Mouse (Mus musculus) lung, postnatal 0 days (tissue): ENCODE data around the gene Pla2g2d. TPM values are rescaled to one million over a fixed set of nuclear protein-coding genes. Genes with fewer than 3 reads are reported as not detected.

Source experiments
- ATAC-seq: fragments of 200-750 bp; cut with Nextera tagmentation; 2 replicates; pipeline ENCODE4 v1.8.0; 2017; ENCODE audit warnings: moderate library complexity
- DNase-seq: peaks from one replicate; pipeline ENCODE4 v3.0.0-alpha.2; 2016; ENCODE audit warnings: low spot score
- H3K27ac ChIP-seq: fragments of 300-500 bp; sonication (generic); 2 replicates; pipeline ENCODE4 v1.5.1; 2014; ENCODE audit warnings: antibody characterized with exemption, mild to moderate bottlenecking, low read length, mixed read lengths
- H3K27me3 ChIP-seq: fragments of 300-500 bp; sonication (generic); replicated peaks from 2 replicates; pipeline ENCODE4 v1.6.1; 2014; ENCODE audit warnings: low read length, mixed read lengths; ENCODE audit not compliant: insufficient read depth
- H3K36me3 ChIP-seq: fragments of 300-500 bp; sonication (generic); 2 replicates; pipeline ENCODE4 v1.6.1; 2014; ENCODE audit warnings: low read length, mixed read lengths; ENCODE audit not compliant: insufficient read depth
- H3K4me1 ChIP-seq: fragments of 300-500 bp; sonication (generic); 2 replicates; pipeline ENCODE4 v1.6.1; 2014; ENCODE audit warnings: antibody characterized with exemption, low read depth, low read length, mixed read lengths; ENCODE audit not compliant: insufficient read depth
- H3K4me2 ChIP-seq: fragments of 300-500 bp; sonication (generic); replicated peaks from 2 replicates; pipeline ENCODE4 v1.6.1; 2014; ENCODE audit warnings: low read depth, mild to moderate bottlenecking, low read length, moderate library complexity, mixed read lengths
- H3K4me3 ChIP-seq: fragments of 300-500 bp; sonication (generic); 2 replicates; pipeline ENCODE4 v1.5.1; 2014; ENCODE audit warnings: low read depth, low read length
- H3K9ac ChIP-seq: fragments of 300-500 bp; sonication (generic); replicated peaks from 2 replicates; pipeline ENCODE4 v1.6.1; 2014; ENCODE audit warnings: low read depth, mild to moderate bottlenecking
- H3K9me3 ChIP-seq: fragments of 300-500 bp; sonication (generic); 2 replicates; pipeline ENCODE4 v1.6.1; 2016; ENCODE audit warnings: low read length, mixed read lengths
- CTCF ChIP-seq: IDR thresholded peaks from 2 replicates; pipeline ENCODE4 v1.5.1; 2016; ENCODE audit warnings: antibody characterized with exemption, mild to moderate bottlenecking
- EP300 ChIP-seq: IDR thresholded peaks from 2 replicates; pipeline ENCODE4 v1.6.1; 2016; ENCODE audit warnings: antibody characterized with exemption, mild to moderate bottlenecking, control low read depth
- WGBS: fragments of 180-500 bp; shearing (Covaris S2); extraction: QIAGEN DNeasy Blood & Tissue Kit; methylation state at CpG from one replicate; pipeline ENCODE4 v1.1.7; 2014; 5-methylcytosine and 5-hydroxymethylcytosine counted together
- polyA plus RNA-seq: library from polyadenylated mRNA; unstranded; fragments of >200 nt; fragmentation: Nextera tagmentation; extraction: Ambion mirVana; gene quantifications from 2 replicates; pipeline ENCODE4 v1.2.1, GENCODE M21; 2015

Gene Pla2g2d
- polyA plus RNA-seq, 1 experiment from 2014 or later, result not detected

DNA sequence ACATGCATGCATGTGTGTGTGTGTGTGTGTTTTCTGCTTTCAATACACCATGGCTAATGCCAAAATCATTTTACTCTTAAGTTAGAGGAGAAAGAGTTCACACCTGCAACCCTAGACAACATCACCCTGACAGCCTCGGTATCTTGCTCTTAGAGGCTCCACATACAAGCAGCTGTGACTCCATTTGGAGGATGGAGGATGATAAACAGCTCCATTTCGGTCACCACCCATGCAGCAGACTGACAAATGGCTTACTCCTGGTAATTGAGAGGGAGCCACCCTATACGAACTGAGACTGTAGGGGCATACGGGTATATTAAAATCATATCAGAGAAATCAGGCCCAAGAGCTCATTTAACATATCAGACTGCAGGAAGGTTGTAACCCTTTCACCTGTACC lies 12.8 kb downstream of the Pla2g2d start:
- WGBS, result 64% methylated on average over 4 of the region's 4 CpGs
- DNase-seq, result no peak

DNA sequence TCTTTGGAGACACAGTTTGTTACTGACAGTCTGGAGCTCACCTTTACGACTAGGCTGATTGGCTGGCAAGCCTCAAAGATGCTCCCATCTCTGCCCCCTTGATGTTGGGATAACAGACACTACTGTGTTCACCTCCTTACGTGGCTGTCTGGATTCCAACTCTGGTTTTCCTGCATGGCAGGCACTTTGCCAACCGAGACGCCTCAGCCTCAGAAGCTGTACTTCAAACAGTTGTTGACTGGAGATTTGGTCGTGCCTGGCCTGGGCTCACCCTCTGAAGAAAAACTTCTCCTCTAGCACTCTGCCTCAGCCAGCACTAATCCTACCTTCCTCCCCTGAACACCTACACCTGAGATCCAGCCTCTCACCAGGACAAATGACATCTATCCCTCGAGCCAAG lies 15.9 kb downstream of the Pla2g2d start:
- Histone ChIP-seq H3K27me3 (no peaks in the 10 kb centered on the region), H3K9ac (no peak overlapping the region), H3K4me3 (no peak overlapping the region), H3K36me3 (no peaks in the 10 kb centered on the region), H3K4me2 (no peak overlapping the region), H3K9me3 (no peaks in the 10 kb centered on the region), H3K4me1 (no peaks in the 10 kb centered on the region), H3K27ac (no peak overlapping the region)
- 38% methylated on average over 6 of the region's 6 CpGs for WGBS
- DNase-seq (no peak), ATAC-seq (no peak)
- TF ChIP-seq EP300 (no peak), CTCF (no peak)

More for the DNA sequence above, 12.8 kb downstream of the Pla2g2d start:
- Histone ChIP-seq H3K27ac (no peak overlapping the region), H3K4me1 (peaks cover 4% of the 10 kb centered on the region; the same call in 1 of the 2 replicates), H3K9me3 (no peaks in the 10 kb centered on the region), H3K4me2 (no peak overlapping the region), H3K36me3 (no peaks in the 10 kb centered on the region), H3K9ac (no peak overlapping the region), H3K27me3 (no peaks in the 10 kb centered on the region), H3K4me3 (no peak overlapping the region)
- no peak for ATAC-seq
- TF ChIP-seq EP300 (no peak), CTCF (no peak)

DNA sequence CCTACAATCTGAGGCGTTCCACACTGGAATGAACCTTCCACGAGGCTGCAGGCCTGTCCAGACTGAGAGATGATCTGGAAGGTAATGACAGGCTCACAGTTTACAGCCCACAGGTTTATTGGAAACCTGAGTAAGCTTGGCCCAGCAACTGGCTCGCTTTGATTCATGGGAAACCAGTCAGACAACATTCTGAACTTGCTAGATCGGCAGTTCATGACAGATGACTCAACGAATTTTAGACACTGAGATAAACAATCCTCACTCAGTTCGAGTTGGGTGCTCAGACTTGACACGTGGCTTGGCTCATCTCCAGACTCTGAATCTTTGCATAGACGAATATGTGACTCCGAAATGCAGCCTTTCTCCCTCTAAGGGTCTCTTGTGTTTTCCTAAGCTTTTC lies 17.1 kb downstream of the Pla2g2d start:
- no peaks in the 10 kb centered on the region for H3K4me1 ChIP-seq
- no peaks in the 10 kb centered on the region for H3K36me3 ChIP-seq
- H3K9me3 ChIP-seq, result no peaks in the 10 kb centered on the region
- H3K27ac ChIP-seq, result no peak overlapping the region; the same call in 1 of the 2 replicates
- no peak overlapping the region for H3K9ac ChIP-seq
- no peak overlapping the region for H3K4me3 ChIP-seq
- H3K4me2 ChIP-seq, result no peak overlapping the region
- ATAC-seq (peak; percentile 63), DNase-seq (peak; percentile 71)
- H3K27me3 ChIP-seq, result no peaks in the 10 kb centered on the region
- 15% methylated on average over 9 of the region's 9 CpGs for WGBS
- TF ChIP-seq CTCF, result no peak

DNA sequence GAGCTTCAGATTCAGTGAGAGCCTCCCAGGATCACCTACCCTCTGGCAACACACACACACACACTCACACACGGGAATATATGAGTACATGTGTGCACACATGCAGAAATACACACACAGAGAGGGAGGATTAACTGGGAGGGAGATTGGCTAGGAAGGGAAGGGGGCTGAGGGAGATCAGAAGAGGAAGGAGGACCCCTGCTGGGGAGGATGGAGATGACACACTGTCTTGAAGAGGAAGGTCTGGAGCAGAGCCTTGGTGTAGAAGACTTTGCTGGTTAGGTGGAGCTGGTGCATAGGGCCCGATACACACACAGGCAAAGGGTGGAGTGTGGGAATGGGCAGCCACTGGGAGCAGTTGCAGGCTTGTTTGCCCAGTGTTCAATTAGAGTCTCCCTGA lies 17.7 kb downstream of the Pla2g2d start:
- H3K36me3 ChIP-seq, result no peaks in the 10 kb centered on the region
- no peaks in the 10 kb centered on the region for H3K4me1 ChIP-seq
- DNase-seq (peak; percentile 67), ATAC-seq (peak; percentile 47; the same call in 1 of the 2 replicates)
- no peak overlapping the region for H3K4me3 ChIP-seq
- no peak overlapping the region for H3K27ac ChIP-seq
- no peak overlapping the region for H3K9ac ChIP-seq
- no peaks in the 10 kb centered on the region for H3K27me3 ChIP-seq
- no peak overlapping the region for H3K4me2 ChIP-seq
- WGBS, result 61% methylated on average over 2 of the region's 2 CpGs
- TF ChIP-seq CTCF, result peak; percentile 77
- TF ChIP-seq EP300, result no peak
- H3K9me3 ChIP-seq, result no peaks in the 10 kb centered on the region

DNA sequence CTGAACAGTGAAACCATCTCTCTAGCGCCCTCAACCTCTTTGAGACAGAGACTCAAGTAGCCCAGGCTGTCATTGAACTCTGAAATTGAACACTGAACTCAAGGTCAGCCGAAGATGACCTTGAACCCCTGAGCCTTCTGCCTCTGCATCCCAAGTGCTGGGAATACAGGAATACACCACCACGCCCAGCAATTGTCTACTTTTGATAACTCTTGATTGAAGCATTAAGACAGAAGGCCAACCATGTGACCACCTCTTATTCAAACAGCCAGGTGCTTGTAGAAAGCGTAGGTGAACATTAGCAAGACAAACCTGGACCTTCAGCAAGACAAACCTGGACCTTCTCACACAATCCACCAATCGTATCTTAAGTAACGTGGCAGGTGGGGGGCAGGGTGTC lies 18.8 kb downstream of the Pla2g2d start:
- no peak for TF ChIP-seq EP300
- TF ChIP-seq CTCF, result no peak
- no peaks in the 10 kb centered on the region for H3K27me3 ChIP-seq
- WGBS, result 84% methylated on average over 6 of the region's 6 CpGs
- DNase-seq (no peak), ATAC-seq (no peak)
- no peaks in the 10 kb centered on the region for H3K4me1 ChIP-seq
- no peak overlapping the region for H3K9ac ChIP-seq
- H3K36me3 ChIP-seq, result no peaks in the 10 kb centered on the region
- H3K27ac ChIP-seq, result no peak overlapping the region
- no peak overlapping the region for H3K4me3 ChIP-seq
- H3K9me3 ChIP-seq, result no peaks in the 10 kb centered on the region
- no peak overlapping the region for H3K4me2 ChIP-seq

DNA sequence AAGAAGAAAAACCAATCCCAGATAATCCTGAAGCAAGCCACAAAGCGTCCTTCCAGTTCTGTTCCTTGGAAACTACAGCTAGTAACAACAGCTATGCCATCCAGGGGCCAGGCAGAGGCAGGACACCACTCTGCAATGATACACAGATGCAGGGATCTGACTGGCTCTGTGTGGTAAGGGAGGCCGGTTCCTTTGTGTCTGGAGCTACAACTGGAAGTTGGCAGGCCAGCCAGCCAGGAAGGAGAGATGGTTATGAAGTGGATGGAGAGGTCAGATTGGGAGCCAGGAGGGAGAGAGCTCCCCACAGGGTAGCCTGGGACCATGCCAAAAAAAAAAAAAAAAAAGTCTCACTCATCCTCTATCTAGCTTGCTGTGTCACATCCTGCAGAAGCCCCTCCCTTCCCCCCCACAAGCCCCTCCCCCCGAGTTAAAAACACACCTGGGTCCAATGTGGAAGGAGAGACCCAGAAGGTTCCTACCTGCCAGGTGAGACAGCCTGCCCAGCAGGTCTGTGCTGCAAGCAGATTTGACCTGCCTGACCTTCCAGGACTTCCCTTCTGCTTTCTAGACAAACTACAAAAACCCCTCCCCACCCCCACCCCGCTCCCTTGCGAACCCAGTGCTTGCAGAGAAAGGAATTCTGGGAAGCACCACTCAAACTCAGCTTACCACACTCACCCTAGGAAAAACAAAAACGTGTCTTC lies 21.1 kb downstream of the Pla2g2d start:
- Histone ChIP-seq H3K27me3 (no peaks in the 10 kb centered on the region), H3K9me3 (no peaks in the 10 kb centered on the region), H3K9ac (no peak overlapping the region), H3K36me3 (no peaks in the 10 kb centered on the region), H3K4me1 (no peaks in the 10 kb centered on the region), H3K4me3 (no peak overlapping the region), H3K4me2 (no peak overlapping the region), H3K27ac (no peak overlapping the region)
- peak; percentile 13 for DNase-seq
- 0 out of 2 replicates have a peak, but pooled peaks have one; percentile 6 for ATAC-seq
- TF ChIP-seq EP300 (no peak), CTCF (no peak)
- WGBS, result 33% methylated on average over 6 of the region's 6 CpGs
